Mouse (Mus musculus): Measurements from ENCODE around the gene Arsa. TPM values are rescaled to one million over a fixed set of nuclear protein-coding genes. Genes with fewer than 3 reads are reported as not detected.
A peak's percentile ranks its signal among the peaks of the same experiment; 100 is the strongest.
"Not testable (repeated sequence)": the region's sequence is repeated elsewhere in the genome, so short reads cannot be mapped to it uniquely, and the experiment has no call there.

Arsa gene
- total RNA-seq, 2 experiments from 2014 or later = 33.1 to 33.4 TPM

GRCm38 (mm10) chr15:89462176-89462575 lies 15.0 kb downstream of the Arsa start:
- intact Hi-C loops (cut with DNase I) = no loop called here
- DNase-seq (ENCODE audit: extremely low spot score in 1 of 2, low spot score in 2 of 2) = no peak

GRCm38 (mm10) chr15:89461321-89461720 lies 15.9 kb downstream of the Arsa start:
- DNase-seq (ENCODE audit: extremely low spot score in 1 of 2, low spot score in 2 of 2) = no peak
- intact Hi-C loops (cut with DNase I) = no loop called here

- intact Hi-C loops (cut with DNase I) = no loop called here
- DNase-seq (ENCODE audit: extremely low spot score in 1 of 2, low spot score in 2 of 2) = peak in 1 of 2 experiments; percentile 38
Measured at GRCm38 (mm10) chr15:89460298-89460697, 16.9 kb downstream of the Arsa start.

- intact Hi-C loops (cut with DNase I) = no loop called here
- DNase-seq (ENCODE audit: extremely low spot score in 1 of 2, low spot score in 2 of 2) = no peak
Measured at GRCm38 (mm10) chr15:89459821-89460220, 17.4 kb downstream of the Arsa start.

GRCm38 (mm10) chr15:89458942-89459341 lies 18.3 kb downstream of the Arsa start:
- no peak for DNase-seq (ENCODE audit: extremely low spot score in 1 of 2, low spot score in 2 of 2)
- intact Hi-C loops (cut with DNase I) = no loop called here

- intact Hi-C loops (cut with DNase I) = no loop called here
- peak in 1 of 2 experiments; percentile 38 for DNase-seq (ENCODE audit: extremely low spot score in 1 of 2, low spot score in 2 of 2)
Measured at GRCm38 (mm10) chr15:89455642-89456041, 21.6 kb downstream of the Arsa start.

GRCm38 (mm10) chr15:89454857-89455256 lies 22.4 kb downstream of the Arsa start:
- intact Hi-C loops (cut with DNase I) = no loop called here
- peak in 1 of 2 experiments; percentile 28 for DNase-seq (ENCODE audit: extremely low spot score in 1 of 2, low spot score in 2 of 2)

GRCm38 (mm10) chr15:89453865-89454478 lies 23.3 kb downstream of the Arsa start, which contains the start of gene Mapk8ip2:
Gene Mapk8ip2 (plus strand): TSS chr15:89453913.
- intact Hi-C loops (cut with DNase I) = no loop called here
- peak in 1 of 2 experiments; percentile 77 for DNase-seq (ENCODE audit: extremely low spot score in 1 of 2, low spot score in 2 of 2)

- intact Hi-C loops (cut with DNase I) = no loop called here
- DNase-seq (ENCODE audit: extremely low spot score in 1 of 2, low spot score in 2 of 2) = peak in 1 of 2 experiments; percentile 61
Measured at GRCm38 (mm10) chr15:89452906-89453864, 24.0 kb downstream of the Arsa start.

- intact Hi-C loops (cut with DNase I) = no loop called here
Measured at GRCm38 (mm10) chr15:89442486-89443070, 34.6 kb downstream of the Arsa start.

GRCm38 (mm10) chr15:89435878-89436277 lies 41.3 kb downstream of the Arsa start:
- intact Hi-C loops (cut with DNase I) = no loop called here
- DNase-seq (ENCODE audit: extremely low spot score in 1 of 2, low spot score in 2 of 2) = no peak

More at GRCm38 (mm10) chr15:89442486-89443070, 34.6 kb downstream of the Arsa start:
- DNase-seq (ENCODE audit: extremely low spot score in 1 of 2, low spot score in 2 of 2) = no peak

GRCm38 (mm10) chr15:89434136-89434535 lies 43.1 kb downstream of the Arsa start:
- intact Hi-C loops (cut with DNase I) = no loop called here
- no peak for DNase-seq (ENCODE audit: extremely low spot score in 1 of 2, low spot score in 2 of 2)

- no peak for DNase-seq (ENCODE audit: extremely low spot score in 1 of 2, low spot score in 2 of 2)
- intact Hi-C loops (cut with DNase I) = no loop called here
Measured at GRCm38 (mm10) chr15:89432946-89433345, 44.3 kb downstream of the Arsa start.

GRCm38 (mm10) chr15:89431806-89432205 lies 45.4 kb downstream of the Arsa start:
- DNase-seq (ENCODE audit: extremely low spot score in 1 of 2, low spot score in 2 of 2) = no peak
- intact Hi-C loops (cut with DNase I) = no loop called here

GRCm38 (mm10) chr15:89431271-89431670 lies 46.0 kb downstream of the Arsa start:
- no peak for DNase-seq (ENCODE audit: extremely low spot score in 1 of 2, low spot score in 2 of 2)
- intact Hi-C loops (cut with DNase I) = no loop called here

GRCm38 (mm10) chr15:89430771-89431170 lies 46.5 kb downstream of the Arsa start:
- intact Hi-C loops (cut with DNase I); DNase-seq (ENCODE audit: extremely low spot score in 1 of 2, low spot score in 2 of 2): not testable (repeated sequence)

- intact Hi-C loops (cut with DNase I) = no loop called here
- no peak for DNase-seq (ENCODE audit: extremely low spot score in 1 of 2, low spot score in 2 of 2)
Measured at GRCm38 (mm10) chr15:89430341-89430740, 46.9 kb downstream of the Arsa start.

GRCm38 (mm10) chr15:89429352-89430221 lies 47.6 kb downstream of the Arsa start, which contains the start of the genes C730034F03Rik, Gm44502 and Chkb:
Gene C730034F03Rik (plus strand): TSS chr15:89429589.
Gene Gm44502 (minus strand): TSS chr15:89429696.
Gene Chkb (minus strand): TSS chr15:89429908.
- DNase-seq (ENCODE audit: extremely low spot score in 1 of 2, low spot score in 2 of 2) = peak; percentile 94 to 96
- intact Hi-C loops (cut with DNase I) = no loop called here
